Mouse (Mus musculus) neural tube, embryonic 14.5 days (tissue): ENCODE measurements around the gene Farsa. TPM values are rescaled to one million over a fixed set of nuclear protein-coding genes. Genes with fewer than 3 reads are reported as not detected.
A peak's percentile ranks its signal among the peaks of the same experiment; 100 is the strongest.

Experiments used
- ATAC-seq: fragments of 200-750 bp; cut with Nextera tagmentation; 2 replicates; pipeline ENCODE4 v1.8.0; 2017; ENCODE audit warnings: low read depth, mild to moderate bottlenecking, moderate TSS enrichment, moderate library complexity
- H3K27ac ChIP-seq: fragments of 300-500 bp; sonication (generic); 2 replicates; pipeline ENCODE4 v1.5.1; 2014; ENCODE audit warnings: low read depth, mild to moderate bottlenecking, control low read depth, low read length, moderate library complexity, mixed read lengths
- H3K27me3 ChIP-seq: fragments of 300-500 bp; sonication (generic); 2 replicates; pipeline ENCODE4 v1.6.1; 2014; ENCODE audit warnings: low read length; ENCODE audit not compliant: control insufficient read depth, insufficient read depth
- H3K36me3 ChIP-seq: fragments of 300-500 bp; sonication (generic); 2 replicates; pipeline ENCODE4 v1.6.1; 2014; ENCODE audit warnings: low read length, mixed read lengths; ENCODE audit not compliant: control insufficient read depth, insufficient read depth
- H3K4me1 ChIP-seq: fragments of 300-500 bp; sonication (generic); 2 replicates; pipeline ENCODE4 v1.6.1; 2014; ENCODE audit warnings: low read length; ENCODE audit not compliant: control insufficient read depth, insufficient read depth
- H3K4me2 ChIP-seq: fragments of 300-500 bp; sonication (generic); 2 replicates; pipeline ENCODE4 v1.6.1; 2014; ENCODE audit warnings: mild to moderate bottlenecking, low read depth, low read length, control low read depth
- H3K4me3 ChIP-seq: fragments of 300-500 bp; sonication (generic); 2 replicates; pipeline ENCODE4 v1.5.1; 2014; ENCODE audit warnings: low read depth, low read length, control low read depth, mixed read lengths
- H3K9ac ChIP-seq: fragments of 300-500 bp; sonication (generic); replicated peaks from 2 replicates; pipeline ENCODE4 v1.6.1; 2014; ENCODE audit warnings: low read depth, mild to moderate bottlenecking, control low read depth, low read length, mixed read lengths
- H3K9me3 ChIP-seq: fragments of 300-500 bp; sonication (generic); 2 replicates; pipeline ENCODE4 v1.6.1; 2016; ENCODE audit warnings: low read length; ENCODE audit not compliant: control insufficient read depth
- WGBS: fragments of 180-500 bp; shearing (Covaris S2); extraction: QIAGEN DNeasy Blood & Tissue Kit; methylation state at CpG from one replicate; pipeline ENCODE4 v1.1.7; 2014; 5-methylcytosine and 5-hydroxymethylcytosine counted together
- polyA plus RNA-seq: library from polyadenylated mRNA; unstranded; fragments of >200 nt; fragmentation: Nextera tagmentation; extraction: Ambion mirVana; gene quantifications from 2 replicates; pipeline ENCODE4 v1.2.1, GENCODE M21; 2014

The Farsa gene
- polyA plus RNA-seq, result 90.9 and 98.2 TPM in 2 replicates

DNA sequence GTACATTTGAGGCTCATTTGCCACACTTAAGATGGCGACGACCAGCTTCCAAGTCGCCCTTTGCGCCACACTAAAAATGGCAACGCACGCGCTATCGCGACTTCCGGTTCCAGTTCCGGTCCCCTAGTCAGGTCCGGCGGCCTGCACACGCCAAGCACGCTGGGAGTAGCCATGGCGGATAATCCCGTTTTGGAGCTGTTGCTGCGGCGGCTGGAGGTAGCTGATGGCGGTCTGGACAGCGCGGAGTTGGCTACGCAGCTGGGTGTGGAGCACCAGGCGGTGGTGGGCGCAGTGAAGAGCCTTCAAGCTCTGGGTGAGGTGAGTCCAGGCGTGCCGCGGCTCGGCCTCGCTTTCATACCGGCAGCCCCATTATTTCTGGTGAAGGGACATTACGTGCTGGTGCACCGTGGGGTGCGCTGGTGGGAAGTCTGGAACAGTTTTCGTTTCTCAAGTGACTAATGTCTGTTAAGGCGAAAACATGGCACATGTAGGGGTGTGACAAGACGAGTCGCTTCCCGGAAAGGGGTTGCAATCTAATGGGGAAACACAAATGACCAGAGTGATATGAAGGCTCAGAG lies at the start of gene Farsa:
Gene Farsa, plus strand, starts transcription at position 126 of the 578 bp plus-strand sequence.
- peak within 1 kb of the TSS; percentile 63 for H3K27ac ChIP-seq
- WGBS, result under 1% methylated on average over 39 of the region's 39 CpGs
- peak within 1 kb of the TSS; percentile 89 for H3K4me2 ChIP-seq
- peak; percentile 94 for ATAC-seq
- peaks cover 12% of the 10 kb centered on the region; the same call in 1 of the 2 replicates for H3K4me1 ChIP-seq
- H3K27me3 ChIP-seq, result no peaks in the 10 kb centered on the region
- H3K36me3 ChIP-seq, result peaks cover 16% of the 10 kb centered on the region
- H3K4me3 ChIP-seq, result peak within 1 kb of the TSS; percentile 76
- H3K9ac ChIP-seq, result peak within 1 kb of the TSS; percentile 71
- no peaks in the 10 kb centered on the region for H3K9me3 ChIP-seq

DNA sequence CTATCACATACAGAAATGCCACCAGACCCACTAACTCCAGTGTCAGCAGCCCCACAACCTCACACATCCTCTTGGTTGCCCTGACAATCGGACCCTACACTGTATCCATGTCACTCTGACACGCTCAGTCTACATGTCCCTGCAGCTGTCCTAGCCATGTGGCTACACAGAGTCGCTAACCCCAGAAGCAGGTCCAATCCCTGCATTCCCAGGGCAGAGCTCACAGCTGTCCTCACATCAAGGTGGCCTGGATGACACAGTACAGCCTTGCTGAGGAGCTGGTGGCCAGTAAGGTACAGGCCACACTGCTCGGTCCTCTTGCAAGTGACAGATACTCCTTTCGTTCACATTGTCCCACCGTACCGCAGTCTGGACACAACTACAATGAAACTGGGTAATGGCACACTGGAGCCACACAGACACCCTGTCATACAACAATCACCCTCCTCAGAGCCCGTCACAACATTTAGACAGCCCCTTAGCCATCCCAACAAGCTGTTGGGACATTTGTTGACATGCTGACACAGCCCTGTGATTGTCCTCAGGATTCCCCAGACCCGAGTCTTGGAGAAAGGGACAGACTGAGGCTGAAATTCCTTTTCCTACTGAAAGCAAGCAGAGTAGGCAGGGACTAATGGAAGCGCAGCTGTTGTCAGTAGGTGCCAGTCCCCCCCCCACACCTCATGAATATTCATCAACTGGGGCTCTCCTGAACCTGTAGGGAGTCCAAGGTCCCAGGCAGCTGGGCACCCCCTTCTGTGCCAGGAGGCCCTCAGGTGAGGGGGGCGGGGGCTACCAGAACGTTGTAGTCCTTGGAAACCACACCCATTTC lies 47.5 kb upstream of the Farsa start:
- Histone ChIP-seq H3K9me3 (no peaks in the 10 kb centered on the region), H3K9ac (no peak overlapping the region), H3K27me3 (no peaks in the 10 kb centered on the region), H3K27ac (peak overlapping the region; percentile 6; the same call in 1 of the 2 replicates), H3K36me3 (no peaks in the 10 kb centered on the region), H3K4me3 (no peak overlapping the region), H3K4me2 (no peak overlapping the region), H3K4me1 (peaks cover 3% of the 10 kb centered on the region; the same call in 1 of the 2 replicates)
- ATAC-seq, result no peak
- 53% methylated on average over 12 of the region's 12 CpGs for WGBS

DNA sequence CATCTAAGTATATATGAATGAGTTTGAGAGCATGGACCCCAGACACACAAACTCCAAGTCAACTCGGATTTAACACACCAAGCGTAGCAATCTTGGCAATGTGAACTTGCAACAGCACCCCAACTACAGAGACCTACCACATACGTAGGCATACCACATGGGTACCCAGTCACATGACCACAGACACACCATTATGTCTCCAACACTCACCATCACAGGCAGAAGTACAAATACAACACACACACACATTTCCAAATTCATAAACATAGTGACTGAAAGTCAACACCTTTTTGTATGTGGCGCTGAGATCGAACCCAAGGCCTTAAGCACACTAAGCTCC lies 46.9 kb upstream of the Farsa start:
- Histone ChIP-seq H3K27ac (no peak overlapping the region), H3K27me3 (no peaks in the 10 kb centered on the region; the same call in 1 of the 2 replicates), H3K4me3 (no peak overlapping the region), H3K36me3 (no peaks in the 10 kb centered on the region), H3K9me3 (no peaks in the 10 kb centered on the region), H3K4me2 (no peak overlapping the region), H3K4me1 (peaks cover 9% of the 10 kb centered on the region), H3K9ac (no peak overlapping the region)
- ATAC-seq, result no peak
- 67% methylated on average over 5 of the region's 5 CpGs for WGBS

DNA sequence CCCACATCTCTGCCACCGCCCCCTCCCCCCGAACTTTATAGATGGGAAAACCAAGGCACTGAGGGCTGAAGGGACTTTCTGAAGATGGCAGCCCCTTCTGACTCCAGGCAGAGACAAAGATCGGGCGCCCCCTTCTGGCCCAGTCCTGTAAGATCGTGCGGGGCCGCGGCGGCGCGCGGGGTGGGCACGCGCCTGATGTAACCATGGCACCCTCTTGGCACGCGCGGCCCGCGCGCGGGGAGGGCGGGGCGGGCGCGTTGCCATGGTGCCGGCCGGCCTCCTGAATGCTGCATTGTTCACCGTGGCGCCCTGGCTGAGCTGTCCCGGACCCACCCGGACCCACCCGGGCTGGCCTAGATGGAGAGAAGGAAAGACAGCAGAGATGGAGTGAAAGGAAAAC lies 45.9 kb upstream of the Farsa start:
- peak; percentile 79 for ATAC-seq
- no peaks in the 10 kb centered on the region; the same call in 1 of the 2 replicates for H3K27me3 ChIP-seq
- H3K36me3 ChIP-seq, result no peaks in the 10 kb centered on the region
- WGBS, result under 1% methylated on average over 32 of the region's 32 CpGs
- peak overlapping the region; percentile 22; the same call in 1 of the 2 replicates for H3K4me3 ChIP-seq
- H3K9ac ChIP-seq, result no peak overlapping the region; the same call in 1 of the 2 replicates
- H3K4me2 ChIP-seq, result peak overlapping the region; percentile 40
- H3K9me3 ChIP-seq, result no peaks in the 10 kb centered on the region
- peaks cover 15% of the 10 kb centered on the region for H3K4me1 ChIP-seq
- H3K27ac ChIP-seq, result 0 out of 2 replicates have a peak overlapping the region, but pooled peaks have one; percentile 13

DNA sequence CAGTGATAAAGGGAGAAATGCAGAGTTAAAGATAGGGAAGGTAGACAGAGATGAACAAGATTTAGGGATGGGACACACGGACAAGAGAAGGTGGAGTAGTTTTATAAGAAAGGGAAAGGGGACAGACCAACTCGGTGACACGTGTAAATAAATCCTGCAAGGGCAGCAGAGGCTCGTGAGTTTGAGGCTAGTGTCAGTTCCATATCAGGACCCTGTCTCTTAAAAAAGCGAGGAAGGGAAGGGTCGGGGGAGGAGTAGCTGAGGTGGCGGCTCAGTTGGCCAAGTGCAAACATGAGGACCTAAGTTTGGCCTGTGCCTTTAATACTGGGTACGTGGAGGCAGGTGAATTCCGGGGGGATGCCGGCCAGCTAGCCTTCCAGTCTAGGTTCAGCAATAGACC lies 45.5 kb upstream of the Farsa start:
- peak overlapping the region; percentile 22; the same call in 1 of the 2 replicates for H3K4me3 ChIP-seq
- WGBS, result 13% methylated on average over 10 of the region's 10 CpGs
- H3K9ac ChIP-seq, result no peak overlapping the region; the same call in 1 of the 2 replicates
- no peaks in the 10 kb centered on the region for H3K9me3 ChIP-seq
- H3K27ac ChIP-seq, result 0 out of 2 replicates have a peak overlapping the region, but pooled peaks have one; percentile 13
- no peaks in the 10 kb centered on the region; the same call in 1 of the 2 replicates for H3K27me3 ChIP-seq
- H3K4me2 ChIP-seq, result peak overlapping the region; percentile 40
- ATAC-seq, result no peak
- peaks cover 15% of the 10 kb centered on the region for H3K4me1 ChIP-seq
- no peaks in the 10 kb centered on the region for H3K36me3 ChIP-seq

DNA sequence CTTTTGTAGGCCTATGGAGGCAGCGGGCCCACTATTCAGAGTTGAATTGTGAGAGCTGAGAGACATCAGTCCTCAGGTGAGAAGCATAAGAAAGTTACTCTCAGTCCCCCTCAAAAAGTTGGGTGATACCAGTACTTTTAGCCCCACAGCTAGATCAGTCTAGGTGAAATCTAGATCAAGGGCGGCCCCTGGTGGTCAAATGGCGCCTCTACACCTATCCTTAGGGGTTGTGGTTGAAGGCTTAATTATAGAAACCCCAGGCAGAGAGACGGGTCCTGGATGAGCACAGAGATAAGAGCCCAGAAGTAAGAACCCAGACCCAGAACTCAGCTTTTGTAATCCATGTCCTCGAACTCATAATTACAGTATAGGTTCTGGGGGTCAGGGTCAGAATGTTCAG lies 43.7 kb upstream of the Farsa start:
- Histone ChIP-seq H3K4me1 (peaks cover 15% of the 10 kb centered on the region), H3K27me3 (no peaks in the 10 kb centered on the region; the same call in 1 of the 2 replicates), H3K36me3 (no peaks in the 10 kb centered on the region), H3K4me3 (no peak overlapping the region), H3K4me2 (no peak overlapping the region), H3K9ac (no peak overlapping the region), H3K9me3 (no peaks in the 10 kb centered on the region), H3K27ac (peak overlapping the region; percentile 44)
- 3% methylated on average over 5 of the region's 5 CpGs for WGBS
- no peak for ATAC-seq

DNA sequence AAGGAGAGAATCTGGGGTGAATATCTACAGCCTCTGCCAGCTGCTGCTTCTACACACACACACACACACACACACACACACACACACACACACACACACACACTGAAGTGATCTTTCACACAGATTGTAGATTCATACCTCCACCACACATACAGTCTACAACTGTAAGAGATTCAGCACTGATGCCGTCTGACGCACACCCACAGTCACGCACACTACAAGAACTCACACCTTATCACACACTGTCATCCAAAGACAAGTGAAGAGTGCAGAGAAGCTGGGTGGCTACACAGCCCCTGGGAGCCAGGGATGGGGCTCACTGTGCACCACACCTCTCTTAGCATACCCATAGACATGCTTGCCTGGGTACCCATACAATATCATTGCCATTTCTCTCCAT lies 43.0 kb upstream of the Farsa start:
- Histone ChIP-seq H3K9ac (no peak overlapping the region), H3K9me3 (no peaks in the 10 kb centered on the region), H3K36me3 (no peaks in the 10 kb centered on the region), H3K4me2 (no peak overlapping the region), H3K4me1 (peaks cover 15% of the 10 kb centered on the region), H3K4me3 (no peak overlapping the region), H3K27me3 (no peaks in the 10 kb centered on the region; the same call in 1 of the 2 replicates), H3K27ac (peak overlapping the region; percentile 44)
- 87% methylated on average over 3 of the region's 3 CpGs for WGBS
- ATAC-seq, result no peak

DNA sequence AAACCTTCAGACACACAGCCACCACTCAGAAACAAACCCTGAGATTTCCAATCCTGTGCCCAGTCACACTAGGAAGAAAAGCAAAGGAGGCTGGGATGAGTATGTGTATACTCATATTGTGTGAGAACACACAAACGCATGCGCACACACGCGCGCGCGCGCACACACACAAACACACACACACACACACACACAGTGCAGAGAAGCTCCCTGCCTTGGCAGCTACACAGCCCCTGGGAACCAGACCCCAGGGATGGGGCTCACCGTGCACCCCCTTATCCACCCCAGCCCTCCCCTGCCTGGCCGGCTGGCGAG lies 42.6 kb upstream of the Farsa start:
- H3K4me2 ChIP-seq, result no peak overlapping the region
- no peaks in the 10 kb centered on the region; the same call in 1 of the 2 replicates for H3K27me3 ChIP-seq
- peak; percentile 21 for ATAC-seq
- peak overlapping the region; percentile 71; the same call in 1 of the 2 replicates for H3K27ac ChIP-seq
- no peaks in the 10 kb centered on the region for H3K9me3 ChIP-seq
- no peaks in the 10 kb centered on the region for H3K36me3 ChIP-seq
- peaks cover 15% of the 10 kb centered on the region for H3K4me1 ChIP-seq
- WGBS, result 63% methylated on average over 11 of the region's 11 CpGs
- H3K9ac ChIP-seq, result no peak overlapping the region
- no peak overlapping the region for H3K4me3 ChIP-seq
